Mouse (Mus musculus): ENCODE measurements around the gene Lta. TPM values are rescaled to one million over a fixed set of nuclear protein-coding genes. Genes with fewer than 3 reads are reported as not detected.

Lta gene
- total and polyA plus RNA-seq, 3 experiments: 0.12 to 0.23 TPM; not detected in 1

DNA sequence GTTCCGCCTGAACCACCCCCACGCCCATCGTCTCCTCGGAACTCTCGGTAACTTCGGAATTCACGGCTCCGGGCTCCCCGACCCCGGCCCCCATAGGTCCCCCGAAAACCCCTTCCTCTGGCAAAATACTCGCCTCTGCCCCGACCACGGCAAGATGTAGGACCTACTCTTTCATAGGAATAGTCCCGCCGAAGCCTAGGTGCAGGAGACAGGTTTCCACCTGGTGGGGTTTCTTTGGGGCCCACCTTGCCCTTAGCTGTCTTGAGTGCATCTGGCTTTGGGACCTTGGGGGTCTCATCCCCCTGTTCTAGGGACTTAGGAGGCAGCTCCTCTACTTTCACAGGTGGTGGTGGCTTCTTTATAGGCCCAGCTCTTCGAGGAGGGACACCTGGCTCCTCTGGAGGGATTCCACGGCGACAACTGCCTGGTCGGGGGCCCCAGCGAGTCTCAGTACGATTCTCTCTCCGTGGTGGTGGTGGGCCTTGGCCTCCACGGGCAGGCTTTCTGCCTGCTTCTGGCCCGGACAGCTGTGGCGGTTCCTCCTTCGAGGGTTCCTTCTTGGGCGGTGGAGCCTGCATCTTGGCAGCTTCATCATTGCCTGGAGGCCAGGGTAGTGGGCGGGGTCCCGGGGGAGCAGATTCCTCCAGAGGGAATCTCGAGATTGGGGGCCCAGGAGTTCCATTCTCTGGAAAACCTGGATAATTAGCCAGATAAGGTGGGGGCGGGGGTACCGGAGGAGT is 48.5 kb downstream of the Lta start:
- H3K27ac ChIP-seq: no peak overlapping the region
- peaks cover 6% of the 10 kb centered on the region; the same call in 1 of the 2 replicates for H3K79me2 ChIP-seq (replicated peaks; ENCODE audit: control insufficient read depth, insufficient read depth, low read length)
- H3K9ac ChIP-seq (ENCODE audit: low read depth, low read length): no peak overlapping the region
- intact Hi-C loops (cut with DNase I): no loop called here
- peaks cover 2% of the 10 kb centered on the region for H3K4me1 ChIP-seq (ENCODE audit: control insufficient read depth, insufficient read depth, low read length)
- no peaks in the 10 kb centered on the region for H3K27me3 ChIP-seq (ENCODE audit: control insufficient read depth, insufficient read depth, low read length)
- H3K36me3 ChIP-seq (ENCODE audit: control insufficient read depth, insufficient read depth, low read length): no peaks in the 10 kb centered on the region; the same call in 1 of the 2 replicates
- WGBS: 80% methylated on average over 33 of the region's 33 CpGs
- DNase-seq: no peak
- H3K4me3 ChIP-seq: no peak overlapping the region
- TF ChIP-seq POLR2A (IDR thresholded peaks at IDR 0.05; ENCODE audit: insufficient read depth, low read depth, low read length) (no peak), EP300 (IDR thresholded peaks at IDR 0.05; ENCODE audit: insufficient read depth, low read depth, low read length) (no peak), CTCF (IDR thresholded peaks at IDR 0.05) (no peak)

DNA sequence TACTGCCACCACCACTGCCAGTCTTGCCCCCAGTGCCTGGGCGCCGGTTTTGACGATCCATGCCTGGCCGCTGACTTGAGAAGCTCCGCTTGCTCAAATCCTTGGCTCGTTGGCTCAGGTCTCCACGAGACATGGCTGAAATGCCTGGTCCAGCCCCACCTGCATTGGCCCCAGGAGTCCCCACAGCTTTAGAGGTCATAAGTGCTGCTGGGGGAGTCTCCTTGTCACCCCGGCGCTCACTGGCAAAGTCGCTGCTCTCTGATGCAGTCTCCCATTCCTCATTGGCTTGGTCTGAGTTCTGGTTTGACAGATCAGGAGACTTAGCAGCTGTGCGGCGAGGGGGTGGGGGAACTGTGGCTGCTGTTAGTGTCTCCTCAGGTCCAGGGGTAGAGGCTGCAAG is 49.7 kb downstream of the Lta start:
- DNase-seq: no peak
- Histone ChIP-seq H3K27me3 (ENCODE audit: control insufficient read depth, insufficient read depth, low read length) (no peaks in the 10 kb centered on the region), H3K27ac (no peak overlapping the region), H3K4me1 (ENCODE audit: control insufficient read depth, insufficient read depth, low read length) (no peaks in the 10 kb centered on the region), H3K4me3 (no peak overlapping the region), H3K79me2 (replicated peaks; ENCODE audit: control insufficient read depth, insufficient read depth, low read length) (no peaks in the 10 kb centered on the region), H3K9ac (ENCODE audit: low read depth, low read length) (no peak overlapping the region), H3K36me3 (ENCODE audit: control insufficient read depth, insufficient read depth, low read length) (no peaks in the 10 kb centered on the region)
- TF ChIP-seq CTCF (IDR thresholded peaks at IDR 0.05) (no peak), EP300 (IDR thresholded peaks at IDR 0.05; ENCODE audit: insufficient read depth, low read depth, low read length) (no peak), POLR2A (IDR thresholded peaks at IDR 0.05; ENCODE audit: insufficient read depth, low read depth, low read length) (no peak)
- intact Hi-C loops (cut with DNase I): no loop called here
- 79% methylated on average over 12 of the region's 12 CpGs for WGBS

DNA sequence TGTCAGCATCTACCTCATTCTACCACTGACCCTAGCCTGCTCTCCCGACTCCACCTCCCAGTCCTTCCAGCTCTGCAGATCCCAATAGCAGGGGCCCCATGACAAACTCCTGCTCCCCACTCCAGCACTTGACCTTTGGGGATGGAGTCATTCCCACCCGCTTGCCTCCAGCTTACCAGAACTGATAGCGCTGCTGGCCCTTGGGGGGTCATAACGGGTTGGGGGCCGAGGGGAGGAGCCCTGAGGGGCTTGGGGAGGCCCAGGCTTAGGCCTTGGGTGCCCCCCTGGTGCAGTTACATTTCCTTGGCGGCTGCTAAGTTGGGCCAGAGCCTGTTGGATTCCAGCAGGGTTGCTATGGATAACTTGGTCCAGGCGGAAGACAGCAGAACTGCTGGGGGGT is 50.5 kb downstream of the Lta start:
- no peaks in the 10 kb centered on the region for H3K27me3 ChIP-seq (ENCODE audit: control insufficient read depth, insufficient read depth, low read length)
- H3K4me3 ChIP-seq: no peak overlapping the region
- no peak for TF ChIP-seq EP300 (IDR thresholded peaks at IDR 0.05; ENCODE audit: insufficient read depth, low read depth, low read length)
- no peak for TF ChIP-seq POLR2A (IDR thresholded peaks at IDR 0.05; ENCODE audit: insufficient read depth, low read depth, low read length)
- TF ChIP-seq CTCF (IDR thresholded peaks at IDR 0.05): no peak
- H3K27ac ChIP-seq: no peak overlapping the region
- no peak overlapping the region for H3K9ac ChIP-seq (ENCODE audit: low read depth, low read length)
- no peaks in the 10 kb centered on the region for H3K36me3 ChIP-seq (ENCODE audit: control insufficient read depth, insufficient read depth, low read length)
- H3K79me2 ChIP-seq (replicated peaks; ENCODE audit: control insufficient read depth, insufficient read depth, low read length): no peaks in the 10 kb centered on the region
- no peak for DNase-seq
- intact Hi-C loops (cut with DNase I): no loop called here
- 73% methylated on average over 7 of the region's 7 CpGs for WGBS
- no peaks in the 10 kb centered on the region for H3K4me1 ChIP-seq (ENCODE audit: control insufficient read depth, insufficient read depth, low read length)

DNA sequence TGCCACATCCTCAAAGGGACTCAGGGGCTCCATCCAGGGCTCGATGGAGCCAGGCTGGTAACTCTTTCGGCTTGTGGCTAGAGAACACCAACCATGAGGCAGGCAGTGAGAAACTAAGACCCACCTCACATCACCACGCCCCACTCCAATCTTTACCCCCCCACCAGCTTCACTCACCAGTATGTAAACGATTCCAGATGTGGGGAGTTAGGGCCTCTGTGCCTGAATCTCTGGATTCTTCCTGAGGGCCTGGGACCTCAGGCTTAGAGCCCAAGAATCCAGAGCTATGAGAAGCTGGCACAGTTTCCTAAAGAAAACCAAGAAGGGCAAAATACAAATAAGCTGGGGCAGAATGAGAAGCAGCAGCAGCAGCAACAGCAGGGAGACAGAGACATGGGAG is 51.2 kb downstream of the Lta start:
- no peak for DNase-seq
- no peak overlapping the region for H3K4me3 ChIP-seq
- no peak overlapping the region for H3K9ac ChIP-seq (ENCODE audit: low read depth, low read length)
- WGBS: 82% methylated on average over 4 of the region's 4 CpGs
- H3K4me1 ChIP-seq (ENCODE audit: control insufficient read depth, insufficient read depth, low read length): no peaks in the 10 kb centered on the region
- no peaks in the 10 kb centered on the region for H3K27me3 ChIP-seq (ENCODE audit: control insufficient read depth, insufficient read depth, low read length)
- no peak overlapping the region for H3K27ac ChIP-seq
- TF ChIP-seq EP300 (IDR thresholded peaks at IDR 0.05; ENCODE audit: insufficient read depth, low read depth, low read length) (no peak), CTCF (IDR thresholded peaks at IDR 0.05) (no peak), POLR2A (IDR thresholded peaks at IDR 0.05; ENCODE audit: insufficient read depth, low read depth, low read length) (no peak)
- H3K79me2 ChIP-seq (replicated peaks; ENCODE audit: control insufficient read depth, insufficient read depth, low read length): no peaks in the 10 kb centered on the region
- no peaks in the 10 kb centered on the region for H3K36me3 ChIP-seq (ENCODE audit: control insufficient read depth, insufficient read depth, low read length)
- intact Hi-C loops (cut with DNase I): no loop called here

Small RNA genes lying within 50 kb of the gene (microRNA-seq; reads per million reads assigned to microRNA genes)
- 0 reads per million in 2 experiments for gene Mir6973a
- 0.39 to 0.56 reads per million in 2 experiments for gene Mir6974
- 0 to 2.3 reads per million in 2 experiments for gene Mir6975
- gene Mir8094: 0 reads per million in 2 experiments

Other genes with a start within 250 kb of the Lta start
Only the 30 nearest of the 39 such genes appear.
- gene Sapcd1, start 177.3 kb downstream of the Lta start, total RNA-seq (2021): not detected
- 0.20 and 0.67 TPM in 2 replicates for gene Sapcd1, start 177.3 kb downstream of the Lta start, polyA plus RNA-seq (2012; rRNA removed)
- under 1 TPM; 0.23 to 0.29 TPM for gene Msh5, start 158.6 kb downstream of the Lta start, total RNA-seq (2021)
- gene Msh5, start 158.6 kb downstream of the Lta start, polyA plus RNA-seq (2012; rRNA removed): 1.00 and 1.2 TPM in 2 replicates
- gene Clic1, start 155.4 kb downstream of the Lta start, total RNA-seq (2021): 10 to 100 TPM; 32.5 to 33.1 TPM
- gene Clic1, start 155.4 kb downstream of the Lta start, polyA plus RNA-seq (2012; rRNA removed): 44.4 and 51.6 TPM in 2 replicates
- 10 to 100 TPM; 20.0 to 20.5 TPM for gene Ddah2, start 146.3 kb downstream of the Lta start, total RNA-seq (2021)
- gene Ddah2, start 146.3 kb downstream of the Lta start, polyA plus RNA-seq (2012; rRNA removed): 31.4 and 40.8 TPM in 2 replicates
- gene Ly6g6c, start 140.0 kb downstream of the Lta start, total RNA-seq (2021): under 1 TPM; 0.34 to 0.55 TPM
- gene Ly6g6c, start 140.0 kb downstream of the Lta start, polyA plus RNA-seq (2012; rRNA removed): 0.23 and 0.64 TPM in 2 replicates
- gene Mpig6b, start 139.2 kb downstream of the Lta start, total RNA-seq (2021): 1 to 10 TPM in 1 of 2 experiments, under 1 TPM in 1; 0.31 to 2.4 TPM
- gene Mpig6b, start 139.2 kb downstream of the Lta start, polyA plus RNA-seq (2012; rRNA removed): 0.32 and 1.4 TPM in 2 replicates
- gene Ly6g6e, start 128.4 kb downstream of the Lta start, total RNA-seq (2021): not detected
- gene Ly6g6e, start 128.4 kb downstream of the Lta start, polyA plus RNA-seq (2012; rRNA removed): 0.41 TPM in 1 of 2 replicates, not detected in the other
- gene Ly6g6d, start 127.3 kb downstream of the Lta start, total RNA-seq (2021): under 1 TPM in 1 of 2 experiments, not detected in 1; 0.61 TPM
- 1.3 and 1.6 TPM in 2 replicates for gene Ly6g6d, start 127.3 kb downstream of the Lta start, polyA plus RNA-seq (2012; rRNA removed)
- not detected for gene Ly6g6f, start 119.7 kb downstream of the Lta start, total RNA-seq (2021)
- gene Ly6g6f, start 119.7 kb downstream of the Lta start, polyA plus RNA-seq (2012; rRNA removed): 0.27 TPM in 1 of 2 replicates, not detected in the other
- gene Abhd16a, start 116.1 kb downstream of the Lta start, total RNA-seq (2021): 10 to 100 TPM; 53.2 to 62.5 TPM
- 95.7 and 98.2 TPM in 2 replicates for gene Abhd16a, start 116.1 kb downstream of the Lta start, polyA plus RNA-seq (2012; rRNA removed)
- gene Ly6g5c, start 97.1 kb downstream of the Lta start, total RNA-seq (2021): not detected
- gene Ly6g5c, start 97.1 kb downstream of the Lta start, polyA plus RNA-seq (2012; rRNA removed): not detected in 2 replicates
- under 1 TPM in 1 of 2 experiments, not detected in 1; 0.36 TPM for gene Ly6g5b, start 89.9 kb downstream of the Lta start, total RNA-seq (2021)
- 0.23 and 0.35 TPM in 2 replicates for gene Ly6g5b, start 89.9 kb downstream of the Lta start, polyA plus RNA-seq (2012; rRNA removed)
- gene Gpank1, start 83.9 kb downstream of the Lta start, total RNA-seq (2021): 1 to 10 TPM; 6.8 to 8.5 TPM
- 9.5 TPM in 2 replicates for gene Gpank1, start 83.9 kb downstream of the Lta start, polyA plus RNA-seq (2012; rRNA removed)
- gene Csnk2b, start 83.3 kb downstream of the Lta start, total RNA-seq (2021): 100 to 1,000 TPM; 149 to 170 TPM
- gene Csnk2b, start 83.3 kb downstream of the Lta start, polyA plus RNA-seq (2012; rRNA removed): 297 and 301 TPM in 2 replicates
- gene D17H6S53E, start 79.0 kb downstream of the Lta start, total RNA-seq (2021): 10 to 100 TPM; 30.2 to 31.3 TPM
- gene D17H6S53E, start 79.0 kb downstream of the Lta start, polyA plus RNA-seq (2012; rRNA removed): 7.7 and 11.8 TPM in 2 replicates
- not detected for gene Apom, start 73.3 kb downstream of the Lta start, total RNA-seq (2021)
- gene Apom, start 73.3 kb downstream of the Lta start, polyA plus RNA-seq (2012; rRNA removed): not detected in 2 replicates
- 100 to 1,000 TPM; 216 to 252 TPM for gene Bag6, start 70.2 kb downstream of the Lta start, total RNA-seq (2021)
- gene Bag6, start 70.2 kb downstream of the Lta start, polyA plus RNA-seq (2012; rRNA removed): 140 and 150 TPM in 2 replicates
- gene Prrc2a, start 40.5 kb downstream of the Lta start, total RNA-seq (2021): 100 to 1,000 TPM; 132 to 139 TPM
- 183 and 197 TPM in 2 replicates for gene Prrc2a, start 40.5 kb downstream of the Lta start, polyA plus RNA-seq (2012; rRNA removed)
- gene Aif1, start 29.3 kb downstream of the Lta start, total RNA-seq (2021): 1 to 10 TPM; 2.9 to 3.9 TPM
- gene Aif1, start 29.3 kb downstream of the Lta start, polyA plus RNA-seq (2012; rRNA removed): 1.5 and 2.0 TPM in 2 replicates
- gene Lst1, start 16.9 kb downstream of the Lta start, total RNA-seq (2021): 1 to 10 TPM; 4.1 to 4.5 TPM
- gene Lst1, start 16.9 kb downstream of the Lta start, polyA plus RNA-seq (2012; rRNA removed): 7.2 and 11.3 TPM in 2 replicates
- 1 to 10 TPM; 1.3 TPM for gene Ltb, start 10.9 kb downstream of the Lta start, total RNA-seq (2021)
- 2.0 and 5.2 TPM in 2 replicates for gene Ltb, start 10.9 kb downstream of the Lta start, polyA plus RNA-seq (2012; rRNA removed)
- gene Tnf, start 3.3 kb downstream of the Lta start, total RNA-seq (2021): under 1 TPM in 1 of 2 experiments, not detected in 1; 0.34 TPM
- gene Tnf, start 3.3 kb downstream of the Lta start, polyA plus RNA-seq (2012; rRNA removed): 0.38 and 0.80 TPM in 2 replicates
- not detected for gene Gm16181, start 15.5 kb upstream of the Lta start, total RNA-seq (2021)
- 2.1 and 3.2 TPM in 2 replicates for gene Gm16181, start 15.5 kb upstream of the Lta start, polyA plus RNA-seq (2012; rRNA removed)
- 1 to 10 TPM; 3.0 to 3.2 TPM for gene Atp6v1g2, start 28.3 kb upstream of the Lta start, total RNA-seq (2021)
- gene Atp6v1g2, start 28.3 kb upstream of the Lta start, polyA plus RNA-seq (2012; rRNA removed): 6.4 and 10.1 TPM in 2 replicates
- gene Nfkbil1, start 30.4 kb upstream of the Lta start, total RNA-seq (2021): 1 to 10 TPM; 6.5 to 8.2 TPM
- gene Nfkbil1, start 30.4 kb upstream of the Lta start, polyA plus RNA-seq (2012; rRNA removed): 3.9 and 5.0 TPM in 2 replicates
- 10 to 100 TPM; 82.3 to 83.4 TPM for gene Ddx39b, start 36.4 kb upstream of the Lta start, total RNA-seq (2021)
- gene Ddx39b, start 36.4 kb upstream of the Lta start, polyA plus RNA-seq (2012; rRNA removed): 148 and 178 TPM in 2 replicates
- gene H2-D1, start 57.4 kb upstream of the Lta start, total RNA-seq (2021): 100 to 1,000 TPM; 105 to 131 TPM
- 222 and 286 TPM in 2 replicates for gene H2-D1, start 57.4 kb upstream of the Lta start, polyA plus RNA-seq (2012; rRNA removed)
- gene H2-Q1, start 115.1 kb upstream of the Lta start, total RNA-seq (2021): 1 to 10 TPM; 1.5 TPM
- gene H2-Q1, start 115.1 kb upstream of the Lta start, polyA plus RNA-seq (2012; rRNA removed): not detected in 2 replicates
- gene H2-Q2, start 136.9 kb upstream of the Lta start, total RNA-seq (2021): 1 to 10 TPM; 1.1 TPM
- gene H2-Q2, start 136.9 kb upstream of the Lta start, polyA plus RNA-seq (2012; rRNA removed): 0.12 and 0.31 TPM in 2 replicates
- gene H2-Q4, start 174.3 kb upstream of the Lta start, total RNA-seq (2021): 10 to 100 TPM; 12.2 to 18.8 TPM
- gene H2-Q4, start 174.3 kb upstream of the Lta start, polyA plus RNA-seq (2012; rRNA removed): 35.0 and 48.6 TPM in 2 replicates

Data from heart, adult 2 months (tissue).